Mouse (Mus musculus) heart, postnatal 0 days (tissue): ENCODE data around the gene Etaa1. TPM values are rescaled to one million over a fixed set of nuclear protein-coding genes. Genes with fewer than 3 reads are reported as not detected.
"Not testable (repeated sequence)": the region's sequence is repeated elsewhere in the genome, so short reads cannot be mapped to it uniquely, and the experiment has no call there.

Source experiments
- ATAC-seq: fragments of 200-750 bp; cut with Nextera tagmentation; 2 replicates; pipeline ENCODE4 v1.8.0; 2017; ENCODE audit warnings: low read depth, moderate number of reproducible peaks, moderate library complexity; ENCODE audit not compliant: insufficient read depth
- DNase-seq: peaks from one replicate; pipeline ENCODE4 v3.0.0-alpha.2; 2016; ENCODE audit warnings: low spot score
- H3K27ac ChIP-seq: fragments of 300-500 bp; sonication (generic); 2 replicates; pipeline ENCODE4 v1.5.1; 2014; ENCODE audit warnings: low read depth, mild to moderate bottlenecking
- H3K27me3 ChIP-seq: fragments of 300-500 bp; sonication (generic); 2 replicates; pipeline ENCODE4 v1.6.1; 2014; ENCODE audit warnings: low read length, mixed read lengths; ENCODE audit not compliant: control insufficient read depth, insufficient read depth
- H3K36me3 ChIP-seq: fragments of 300-500 bp; sonication (generic); replicated peaks from 2 replicates; pipeline ENCODE4 v1.6.1; 2014; ENCODE audit warnings: low read length, mixed read lengths; ENCODE audit not compliant: control insufficient read depth, insufficient read depth
- H3K4me1 ChIP-seq: fragments of 300-500 bp; sonication (generic); 2 replicates; pipeline ENCODE4 v1.6.1; 2014; ENCODE audit warnings: antibody characterized with exemption; ENCODE audit not compliant: control insufficient read depth, insufficient read depth
- H3K4me2 ChIP-seq: fragments of 300-500 bp; sonication (generic); 2 replicates; pipeline ENCODE4 v1.6.1; 2014; ENCODE audit warnings: low read depth, mild to moderate bottlenecking, low read length, moderate library complexity
- H3K4me3 ChIP-seq: fragments of 300-500 bp; sonication (generic); 2 replicates; pipeline ENCODE4 v1.5.1; 2014; ENCODE audit warnings: low read depth, low read length
- H3K9ac ChIP-seq: fragments of 300-500 bp; sonication (generic); replicated peaks from 2 replicates; pipeline ENCODE4 v1.6.1; 2014; ENCODE audit warnings: low read depth, low read length, mixed read lengths
- H3K9me3 ChIP-seq: fragments of 300-500 bp; sonication (generic); replicated peaks from 2 replicates; pipeline ENCODE4 v1.6.1; 2016; ENCODE audit warnings: low read length; ENCODE audit not compliant: control insufficient read depth
- CTCF ChIP-seq: IDR thresholded peaks from 2 replicates; pipeline ENCODE4 v1.5.1; 2016; ENCODE audit warnings: antibody characterized with exemption, control low read depth, low read depth
- EP300 ChIP-seq: IDR thresholded peaks from 2 replicates; pipeline ENCODE4 v1.6.1; 2016; ENCODE audit warnings: antibody characterized with exemption, low read depth
- WGBS: fragments of 180-500 bp; shearing (Covaris S2); extraction: QIAGEN DNeasy Blood & Tissue Kit; methylation state at CpG from one replicate; pipeline ENCODE4 v1.1.7; 2014; 5-methylcytosine and 5-hydroxymethylcytosine counted together
- polyA plus RNA-seq: library from polyadenylated mRNA; unstranded; fragments of >200 nt; fragmentation: Nextera tagmentation; extraction: Ambion mirVana; gene quantifications from 2 replicates; pipeline ENCODE4 v1.2.1, GENCODE M21; 2015
- total RNA-seq: library from RNA; depleted of rRNA; stranded (reverse); fragments of >200 nt; gene quantifications from 2 replicates; pipeline ENCODE4 v1.2.3, GENCODE M21; 2014; ENCODE audit warnings: low replicate concordance

Gene Etaa1
- total and polyA plus RNA-seq, 2 experiments from 2014 or later, result 2.0 to 2.9 TPM

- Histone ChIP-seq H3K9ac (no peak overlapping the region), H3K27ac (no peak overlapping the region), H3K4me2 (no peak overlapping the region), H3K36me3 (no peaks in the 10 kb centered on the region), H3K27me3 (no peaks in the 10 kb centered on the region), H3K4me3 (no peak overlapping the region), H3K4me1 (no peaks in the 10 kb centered on the region), H3K9me3 (no peaks in the 10 kb centered on the region)
- DNase-seq, result no peak
- WGBS, result 70% methylated on average over 5 of the region's 5 CpGs
- ATAC-seq, result no peak
- no peak for TF ChIP-seq CTCF
Measured at GRCm38 (mm10) chr11:17917101-17917500, 36.6 kb downstream of the Etaa1 start.

GRCm38 (mm10) chr11:17916486-17916885, 37.2 kb downstream of the Etaa1 start:
- Histone ChIP-seq H3K4me1 (no peaks in the 10 kb centered on the region), H3K4me3 (no peak overlapping the region), H3K9me3 (no peaks in the 10 kb centered on the region), H3K27me3 (no peaks in the 10 kb centered on the region), H3K27ac (no peak overlapping the region), H3K9ac (no peak overlapping the region), H3K36me3 (no peaks in the 10 kb centered on the region), H3K4me2 (no peak overlapping the region)
- no peak for TF ChIP-seq CTCF
- TF ChIP-seq EP300, result no peak
- 78% methylated on average over 1 of the region's 1 CpGs for WGBS
- ATAC-seq (no peak), DNase-seq (no peak)

GRCm38 (mm10) chr11:17900996-17901395, 52.7 kb downstream of the Etaa1 start:
- H3K4me2 ChIP-seq, ATAC-seq, H3K9me3 ChIP-seq, H3K36me3 ChIP-seq, H3K9ac ChIP-seq, H3K4me1 ChIP-seq, H3K27ac ChIP-seq, DNase-seq, H3K4me3 ChIP-seq, H3K27me3 ChIP-seq: not testable (repeated sequence)
- WGBS, result 74% methylated on average over 4 of the region's 4 CpGs
